Mouse (Mus musculus) intestine, embryonic 16.5 days (tissue): ENCODE measurements around the gene Dvl2. TPM values are rescaled to one million over a fixed set of nuclear protein-coding genes. Genes with fewer than 3 reads are reported as not detected.

Source experiments
- ATAC-seq: fragments of 200-750 bp; cut with Nextera tagmentation; 2 replicates; pipeline ENCODE4 v1.8.0; 2017; ENCODE audit warnings: moderate TSS enrichment, moderate library complexity
- H3K27ac ChIP-seq: fragments of 300-500 bp; sonication (generic); 2 replicates; pipeline ENCODE4 v1.5.1; 2014; ENCODE audit warnings: mild to moderate bottlenecking, low read length
- H3K27me3 ChIP-seq: fragments of 300-500 bp; sonication (generic); replicated peaks from 2 replicates; pipeline ENCODE4 v1.6.1; 2014; ENCODE audit warnings: low read length, control low read depth, mixed read lengths; ENCODE audit not compliant: control insufficient read depth, insufficient read depth
- H3K36me3 ChIP-seq: fragments of 300-500 bp; sonication (generic); 2 replicates; pipeline ENCODE4 v1.6.1; 2014; ENCODE audit warnings: low read length, control low read depth; ENCODE audit not compliant: control insufficient read depth, insufficient read depth
- H3K4me1 ChIP-seq: fragments of 300-500 bp; sonication (generic); 2 replicates; pipeline ENCODE4 v1.6.1; 2014; ENCODE audit warnings: low read length, control low read depth, mixed read lengths; ENCODE audit not compliant: control insufficient read depth, insufficient read depth
- H3K4me2 ChIP-seq: fragments of 300-500 bp; sonication (generic); 2 replicates; pipeline ENCODE4 v1.6.1; 2014; ENCODE audit warnings: low read depth, low read length, control low read depth
- H3K4me3 ChIP-seq: fragments of 300-500 bp; sonication (generic); 2 replicates; pipeline ENCODE4 v1.5.1; 2014; ENCODE audit warnings: mild to moderate bottlenecking, low read length
- H3K9ac ChIP-seq: fragments of 300-500 bp; sonication (generic); 2 replicates; pipeline ENCODE4 v1.6.1; 2014; ENCODE audit warnings: low read depth, low read length
- H3K9me3 ChIP-seq: fragments of 300-500 bp; sonication (generic); 2 replicates; pipeline ENCODE4 v1.6.1; 2016; ENCODE audit warnings: low read length, control low read depth; ENCODE audit not compliant: control insufficient read depth
- WGBS: fragments of 180-500 bp; shearing (Covaris S2); extraction: QIAGEN DNeasy Blood & Tissue Kit; methylation state at CpG from one replicate; pipeline ENCODE4 v1.1.7; 2014; 5-methylcytosine and 5-hydroxymethylcytosine counted together
- polyA plus RNA-seq: library from polyadenylated mRNA; unstranded; fragments of >200 nt; fragmentation: Nextera tagmentation; extraction: Ambion mirVana; gene quantifications from 2 replicates; pipeline ENCODE4 v1.2.1, GENCODE M21; 2015

Dvl2 gene
- polyA plus RNA-seq, 1 experiment from 2014 or later, result 23.8 TPM

GRCm38 (mm10) chr11:70045435-70045834 is 45.0 kb downstream of the Dvl2 start:
- no peaks in the 10 kb centered on the region for H3K27me3 ChIP-seq
- H3K4me1 ChIP-seq, result no peaks in the 10 kb centered on the region
- no peak overlapping the region for H3K9ac ChIP-seq
- H3K4me3 ChIP-seq, result no peak overlapping the region
- H3K9me3 ChIP-seq, result no peaks in the 10 kb centered on the region
- no peak overlapping the region for H3K27ac ChIP-seq
- no peak for ATAC-seq
- H3K36me3 ChIP-seq, result no peaks in the 10 kb centered on the region
- H3K4me2 ChIP-seq, result no peak overlapping the region
- 41% methylated on average over 9 of the region's 9 CpGs for WGBS

- 0 out of 2 replicates have a peak, but pooled peaks cover 2% of the 10 kb centered on the region for H3K27me3 ChIP-seq
- H3K4me1 ChIP-seq, result no peaks in the 10 kb centered on the region
- H3K36me3 ChIP-seq, result no peaks in the 10 kb centered on the region
- H3K4me3 ChIP-seq, result no peak overlapping the region
- H3K27ac ChIP-seq, result no peak overlapping the region
- 65% methylated on average over 6 of the region's 6 CpGs for WGBS
- H3K4me2 ChIP-seq, result no peak overlapping the region
- no peaks in the 10 kb centered on the region for H3K9me3 ChIP-seq
- no peak overlapping the region for H3K9ac ChIP-seq
- ATAC-seq, result no peak
Measured at GRCm38 (mm10) chr11:70049366-70049765, 49.0 kb downstream of the Dvl2 start.

- 52% methylated on average over 10 of the region's 10 CpGs for WGBS
- Histone ChIP-seq H3K4me1 (no peaks in the 10 kb centered on the region), H3K36me3 (no peaks in the 10 kb centered on the region), H3K27ac (no peak overlapping the region), H3K4me3 (no peak overlapping the region), H3K9me3 (no peaks in the 10 kb centered on the region), H3K27me3 (0 out of 2 replicates have a peak, but pooled peaks cover 4% of the 10 kb centered on the region), H3K9ac (no peak overlapping the region), H3K4me2 (no peak overlapping the region)
- no peak for ATAC-seq
Measured at GRCm38 (mm10) chr11:70049816-70050215, 49.4 kb downstream of the Dvl2 start.

- Histone ChIP-seq H3K27me3 (peaks cover 4% of the 10 kb centered on the region; the same call in 1 of the 2 replicates), H3K9me3 (no peaks in the 10 kb centered on the region), H3K9ac (no peak overlapping the region), H3K4me3 (no peak overlapping the region), H3K4me1 (0 out of 2 replicates have a peak, but pooled peaks cover 3% of the 10 kb centered on the region), H3K4me2 (no peak overlapping the region), H3K27ac (no peak overlapping the region), H3K36me3 (no peaks in the 10 kb centered on the region)
- no peak for ATAC-seq
- WGBS, result 57% methylated on average over 7 of the region's 7 CpGs
Measured at GRCm38 (mm10) chr11:70053156-70053555, 52.8 kb downstream of the Dvl2 start.

- Histone ChIP-seq H3K4me2 (no peak within 1 kb of the TSS), H3K27me3 (peaks cover 4% of the 10 kb centered on the region; the same call in 1 of the 2 replicates), H3K36me3 (no peaks in the 10 kb centered on the region), H3K27ac (no peak within 1 kb of the TSS), H3K4me1 (0 out of 2 replicates have a peak, but pooled peaks cover 3% of the 10 kb centered on the region), H3K4me3 (no peak within 1 kb of the TSS), H3K9ac (no peak within 1 kb of the TSS), H3K9me3 (no peaks in the 10 kb centered on the region)
- ATAC-seq, result no peak
- 79% methylated on average over 10 of the region's 10 CpGs for WGBS
Measured at GRCm38 (mm10) chr11:70053898-70054570, 53.6 kb downstream of the Dvl2 start, which contains the start of gene Asgr1. Gene Asgr1 (plus strand): TSS chr11:70054085.

- peak; percentile 66; the same call in 1 of the 2 replicates for ATAC-seq
- 24% methylated on average over 17 of the region's 18 CpGs for WGBS
- H3K9ac ChIP-seq, result no peak overlapping the region; the same call in 1 of the 2 replicates
- H3K27ac ChIP-seq, result no peak overlapping the region
- H3K36me3 ChIP-seq, result no peaks in the 10 kb centered on the region
- peaks cover 4% of the 10 kb centered on the region; the same call in 1 of the 2 replicates for H3K27me3 ChIP-seq
- 0 out of 2 replicates have a peak, but pooled peaks cover 3% of the 10 kb centered on the region for H3K4me1 ChIP-seq
- no peak overlapping the region for H3K4me2 ChIP-seq
- H3K4me3 ChIP-seq, result no peak overlapping the region
- no peaks in the 10 kb centered on the region for H3K9me3 ChIP-seq
Measured at GRCm38 (mm10) chr11:70055618-70056214, 55.3 kb downstream of the Dvl2 start.

GRCm38 (mm10) chr11:70057805-70058204 is 57.4 kb downstream of the Dvl2 start:
- no peaks in the 10 kb centered on the region for H3K9me3 ChIP-seq
- ATAC-seq, result no peak
- H3K4me1 ChIP-seq, result 0 out of 2 replicates have a peak, but pooled peaks cover 3% of the 10 kb centered on the region
- H3K27ac ChIP-seq, result no peak overlapping the region
- peaks cover 4% of the 10 kb centered on the region; the same call in 1 of the 2 replicates for H3K27me3 ChIP-seq
- no peak overlapping the region for H3K9ac ChIP-seq
- H3K36me3 ChIP-seq, result no peaks in the 10 kb centered on the region
- H3K4me2 ChIP-seq, result no peak overlapping the region
- WGBS, result 82% methylated on average over 9 of the region's 9 CpGs
- no peak overlapping the region for H3K4me3 ChIP-seq

- WGBS, result 27% methylated on average over 6 of the region's 6 CpGs
- Histone ChIP-seq H3K27ac (no peak overlapping the region), H3K9ac (no peak overlapping the region), H3K9me3 (no peaks in the 10 kb centered on the region), H3K27me3 (no peaks in the 10 kb centered on the region; the same call in 1 of the 2 replicates), H3K36me3 (no peaks in the 10 kb centered on the region), H3K4me3 (no peak overlapping the region), H3K4me2 (no peak overlapping the region), H3K4me1 (0 out of 2 replicates have a peak, but pooled peaks cover 3% of the 10 kb centered on the region)
- ATAC-seq, result peak; percentile 44
Measured at GRCm38 (mm10) chr11:70059930-70060329, 59.5 kb downstream of the Dvl2 start.
